Mouse (Mus musculus) kidney, adult 2 months (tissue): ENCODE data around the gene Map4k5.

ENCODE experiments used
- CTCF ChIP-seq: fragments of 200-500 bp; conservative IDR thresholded peaks from 2 replicates; pipeline ENCODE4 v1.5.1; 2011; ENCODE audit warnings: low read depth, mild to moderate bottlenecking, control low read depth, low read length, moderate library complexity, mixed read lengths; ENCODE audit not compliant: insufficient read depth, insufficient read length
- POLR2A ChIP-seq: fragments of 200-500 bp; IDR thresholded peaks from one replicate; pipeline ENCODE4 v1.6.1; 2011; ENCODE audit warnings: low read depth, low read length, control low read depth

DNA sequence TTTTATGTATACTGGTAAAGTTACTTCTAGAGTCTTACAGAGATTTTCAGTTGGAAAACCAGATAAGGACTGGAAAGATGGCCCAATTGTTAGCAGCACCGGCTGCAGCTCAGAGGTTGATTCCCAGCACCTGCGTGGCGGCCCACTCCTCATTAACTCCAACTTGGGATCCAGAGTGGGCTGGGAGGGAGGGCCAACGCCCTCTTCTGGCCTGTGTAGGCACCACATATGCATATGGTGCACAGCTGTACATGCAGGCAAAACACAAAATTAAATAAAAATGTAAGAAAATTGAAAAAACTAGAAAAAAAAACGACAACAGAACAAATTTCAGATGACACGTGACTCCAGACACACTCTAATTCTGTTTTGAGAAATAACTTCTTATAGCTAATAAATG, 927 bp upstream of the Map4k5 start:
- TF ChIP-seq CTCF: 0 out of 2 replicates have a peak, but pooled peaks have one; percentile 12
- no peak for TF ChIP-seq POLR2A
